Mouse (Mus musculus): ENCODE results near the gene Scmh1.

DNA sequence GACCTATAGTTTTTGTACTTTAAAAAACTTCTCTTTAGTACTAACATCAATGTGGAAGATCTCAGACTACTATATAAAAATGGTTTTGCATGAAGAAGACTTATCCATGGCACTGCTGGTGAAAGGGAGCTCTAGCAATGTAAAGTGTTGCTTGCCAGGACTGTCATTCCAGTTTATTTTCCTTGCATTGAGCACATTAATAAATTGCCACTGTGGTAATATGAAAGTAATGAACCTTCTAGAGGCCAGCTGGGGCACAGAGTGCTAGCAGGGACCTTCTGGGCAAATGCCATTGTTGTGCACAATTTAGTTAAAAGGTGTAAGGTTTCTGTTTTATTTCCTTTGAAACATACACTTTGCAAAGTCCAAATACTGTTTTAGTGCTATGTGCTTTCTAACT, 25.5 kb downstream of the Scmh1 start:
- TF ChIP-seq POLR2A (IDR thresholded peaks at IDR 0.05; ENCODE audit: insufficient read depth, low read depth, low read length) = no peak
- TF ChIP-seq CTCF (IDR thresholded peaks at IDR 0.05) = no peak
